Mouse (Mus musculus): ENCODE measurements around the gene Fstl4. TPM values are rescaled to one million over a fixed set of nuclear protein-coding genes. Genes with fewer than 3 reads are reported as not detected.

The Fstl4 gene
- total RNA-seq, 1 experiment = 0.09 TPM

DNA sequence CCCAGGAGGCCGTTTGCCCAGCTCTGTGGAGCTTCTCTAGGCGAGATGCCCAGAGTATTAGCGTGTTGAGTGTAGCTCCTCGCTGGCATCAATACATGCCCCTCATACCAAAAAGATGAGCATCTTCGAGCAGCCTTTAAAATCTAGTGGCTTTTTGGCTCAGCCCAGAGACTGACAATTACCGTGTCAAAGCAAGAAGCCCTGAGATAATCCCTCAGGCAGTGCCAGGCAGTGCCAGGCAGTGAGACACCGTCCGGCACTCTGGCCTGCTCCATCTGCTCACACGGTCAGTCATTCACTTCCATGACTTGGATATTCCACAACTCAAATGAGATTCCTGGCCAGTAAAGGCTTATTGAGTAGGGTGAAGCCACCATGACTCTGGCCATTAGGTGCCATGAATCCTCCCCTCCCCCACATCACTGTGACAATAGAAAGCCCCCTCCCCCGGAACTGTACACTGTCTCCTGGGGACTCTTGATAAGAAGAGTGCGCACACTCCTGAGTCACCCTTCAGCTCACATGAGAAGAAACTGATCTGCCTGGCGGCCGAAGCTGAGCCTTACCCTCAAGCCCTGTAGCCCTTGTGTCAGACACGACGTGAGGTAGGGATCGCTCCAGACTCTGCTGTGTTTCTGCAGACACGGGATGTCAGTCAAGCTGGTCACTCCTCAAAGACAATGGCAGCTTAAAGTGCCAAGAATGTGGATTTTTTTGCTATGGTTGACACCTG lies 293.6 kb downstream of the Fstl4 start:
- no peaks in the 10 kb centered on the region for H3K4me1 ChIP-seq (ENCODE audit: control insufficient read depth in 2 of 2, insufficient read depth in 2 of 2, low read length in 2 of 2, poor library complexity in 1 of 2)
- TF ChIP-seq ZNF384 (IDR thresholded peaks at IDR 0.05; ENCODE audit: low read depth, low read length) (no peak), HCFC1 (IDR thresholded peaks at IDR 0.05; ENCODE audit: borderline replicate concordance, insufficient read depth, low read length) (no peak), MAFK (IDR thresholded peaks at IDR 0.05; ENCODE audit: insufficient read depth, low read depth, low read length) (no peak), ZC3H11A (IDR thresholded peaks at IDR 0.05; ENCODE audit: borderline replicate concordance, low read depth, low read length) (no peak), CHD2 (IDR thresholded peaks at IDR 0.05; ENCODE audit: low read depth, low read length) (no peak)
- no peak overlapping the region for H3K27ac ChIP-seq (ENCODE audit: insufficient read depth, low read depth, low read length, poor library complexity, severe bottlenecking)
- no peaks in the 10 kb centered on the region for H3K36me3 ChIP-seq (ENCODE audit: control insufficient read depth, insufficient read depth, low read length, poor library complexity, severe bottlenecking)
- no peak for DNase-seq (ENCODE audit: low read depth, low spot score)
- H3K4me3 ChIP-seq (ENCODE audit: insufficient read depth in 1 of 2, low read depth in 1 of 2, low read length in 2 of 2, poor library complexity in 1 of 2, severe bottlenecking in 1 of 2) = no peak overlapping the region
- H3K9ac ChIP-seq (ENCODE audit: insufficient read depth, low read depth, low read length, poor library complexity, severe bottlenecking) = no peak overlapping the region
- in situ Hi-C loops (cut with MboI; ENCODE audit: low sequenced_read_pairs in 2 of 2, unreplicated experiment in 2 of 2) = no loop called here
- no peaks in the 10 kb centered on the region for H3K9me3 ChIP-seq (ENCODE audit: control insufficient read depth, insufficient read depth, low read depth, low read length)

DNA sequence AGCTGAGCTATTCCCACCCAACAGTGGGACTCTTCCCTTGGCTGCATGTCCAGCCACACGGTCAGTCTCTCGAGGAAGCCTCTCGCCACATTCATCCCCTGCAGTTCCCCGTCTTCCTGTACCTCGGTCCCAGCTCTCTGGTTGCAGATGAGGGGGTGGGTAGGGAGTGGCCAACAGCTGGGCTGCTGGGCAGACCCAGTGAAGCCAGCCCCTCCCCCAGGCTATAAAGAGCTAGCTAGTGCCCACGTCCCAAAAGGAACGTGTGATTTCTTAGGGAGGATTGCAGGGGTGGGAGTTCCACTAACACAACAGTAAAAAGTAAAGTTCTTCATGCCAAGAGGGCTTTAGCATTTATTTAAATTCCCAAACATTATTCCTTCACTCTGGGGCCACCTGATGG lies 294.1 kb downstream of the Fstl4 start:
- TF ChIP-seq HCFC1 (IDR thresholded peaks at IDR 0.05; ENCODE audit: borderline replicate concordance, insufficient read depth, low read length) (no peak), ZC3H11A (IDR thresholded peaks at IDR 0.05; ENCODE audit: borderline replicate concordance, low read depth, low read length) (no peak), CHD2 (IDR thresholded peaks at IDR 0.05; ENCODE audit: low read depth, low read length) (no peak), ZNF384 (IDR thresholded peaks at IDR 0.05; ENCODE audit: low read depth, low read length) (no peak), MAFK (IDR thresholded peaks at IDR 0.05; ENCODE audit: insufficient read depth, low read depth, low read length) (no peak)
- Histone ChIP-seq H3K9ac (ENCODE audit: insufficient read depth, low read depth, low read length, poor library complexity, severe bottlenecking) (no peak overlapping the region), H3K36me3 (ENCODE audit: control insufficient read depth, insufficient read depth, low read length, poor library complexity, severe bottlenecking) (no peaks in the 10 kb centered on the region), H3K9me3 (ENCODE audit: control insufficient read depth, insufficient read depth, low read depth, low read length) (no peaks in the 10 kb centered on the region), H3K4me1 (ENCODE audit: control insufficient read depth in 2 of 2, insufficient read depth in 2 of 2, low read length in 2 of 2, poor library complexity in 1 of 2) (no peaks in the 10 kb centered on the region), H3K27ac (ENCODE audit: insufficient read depth, low read depth, low read length, poor library complexity, severe bottlenecking) (no peak overlapping the region), H3K4me3 (ENCODE audit: insufficient read depth in 1 of 2, low read depth in 1 of 2, low read length in 2 of 2, poor library complexity in 1 of 2, severe bottlenecking in 1 of 2) (no peak overlapping the region)
- no peak for DNase-seq (ENCODE audit: low read depth, low spot score)
- in situ Hi-C loops (cut with MboI; ENCODE audit: low sequenced_read_pairs in 2 of 2, unreplicated experiment in 2 of 2) = no loop called here

DNA sequence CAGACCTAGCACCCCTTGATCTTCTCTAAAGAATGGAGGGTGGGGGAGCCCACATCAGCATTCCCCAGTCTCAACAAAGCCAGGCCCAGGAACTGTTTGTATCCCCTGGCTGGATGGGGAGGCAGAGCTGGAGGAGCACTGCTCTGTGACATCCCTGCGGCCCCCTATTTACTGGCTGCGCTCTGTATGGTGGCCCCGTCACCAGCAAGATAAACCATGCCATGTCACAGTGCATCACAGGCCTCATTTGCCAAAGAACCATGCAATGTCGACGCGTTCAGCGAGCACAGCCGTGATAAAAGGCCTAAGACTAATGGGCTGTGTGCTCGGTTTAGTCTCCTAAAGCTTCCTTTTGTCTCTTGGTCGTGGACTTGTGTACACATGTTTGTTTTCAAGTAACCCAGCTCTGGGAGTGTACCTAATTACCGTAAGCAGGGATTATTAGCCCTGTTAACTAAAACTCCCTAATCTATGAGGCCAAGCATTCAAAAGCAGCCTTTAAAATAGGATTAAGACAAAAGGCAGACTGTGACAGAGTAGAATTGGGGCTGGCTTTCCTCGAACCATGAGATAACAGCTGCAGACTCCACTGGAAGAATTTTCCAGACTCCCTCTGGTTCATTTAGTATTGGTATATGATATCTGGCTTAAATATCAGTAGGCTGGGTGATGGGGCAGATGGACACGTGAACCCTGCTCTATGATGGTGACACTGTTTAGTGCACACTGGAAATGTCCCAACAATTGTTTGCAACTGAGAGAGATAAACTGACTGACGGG lies 303.5 kb downstream of the Fstl4 start:
- in situ Hi-C loops (cut with MboI; ENCODE audit: low sequenced_read_pairs in 2 of 2, unreplicated experiment in 2 of 2) = no loop called here
- no peak overlapping the region for H3K9ac ChIP-seq (ENCODE audit: insufficient read depth, low read depth, low read length, poor library complexity, severe bottlenecking)
- no peaks in the 10 kb centered on the region for H3K4me1 ChIP-seq (ENCODE audit: control insufficient read depth in 2 of 2, insufficient read depth in 2 of 2, low read length in 2 of 2, poor library complexity in 1 of 2)
- H3K4me3 ChIP-seq (ENCODE audit: insufficient read depth in 1 of 2, low read depth in 1 of 2, low read length in 2 of 2, poor library complexity in 1 of 2, severe bottlenecking in 1 of 2) = no peak overlapping the region
- H3K27ac ChIP-seq (ENCODE audit: insufficient read depth, low read depth, low read length, poor library complexity, severe bottlenecking) = no peak overlapping the region
- TF ChIP-seq CHD2 (IDR thresholded peaks at IDR 0.05; ENCODE audit: low read depth, low read length) (no peak), ZC3H11A (IDR thresholded peaks at IDR 0.05; ENCODE audit: borderline replicate concordance, low read depth, low read length) (no peak), MAFK (IDR thresholded peaks at IDR 0.05; ENCODE audit: insufficient read depth, low read depth, low read length) (no peak), HCFC1 (IDR thresholded peaks at IDR 0.05; ENCODE audit: borderline replicate concordance, insufficient read depth, low read length) (no peak), ZNF384 (IDR thresholded peaks at IDR 0.05; ENCODE audit: low read depth, low read length) (no peak)
- no peaks in the 10 kb centered on the region for H3K9me3 ChIP-seq (ENCODE audit: control insufficient read depth, insufficient read depth, low read depth, low read length)
- no peak for DNase-seq (ENCODE audit: low read depth, low spot score)
- H3K36me3 ChIP-seq (ENCODE audit: control insufficient read depth, insufficient read depth, low read length, poor library complexity, severe bottlenecking) = no peaks in the 10 kb centered on the region

DNA sequence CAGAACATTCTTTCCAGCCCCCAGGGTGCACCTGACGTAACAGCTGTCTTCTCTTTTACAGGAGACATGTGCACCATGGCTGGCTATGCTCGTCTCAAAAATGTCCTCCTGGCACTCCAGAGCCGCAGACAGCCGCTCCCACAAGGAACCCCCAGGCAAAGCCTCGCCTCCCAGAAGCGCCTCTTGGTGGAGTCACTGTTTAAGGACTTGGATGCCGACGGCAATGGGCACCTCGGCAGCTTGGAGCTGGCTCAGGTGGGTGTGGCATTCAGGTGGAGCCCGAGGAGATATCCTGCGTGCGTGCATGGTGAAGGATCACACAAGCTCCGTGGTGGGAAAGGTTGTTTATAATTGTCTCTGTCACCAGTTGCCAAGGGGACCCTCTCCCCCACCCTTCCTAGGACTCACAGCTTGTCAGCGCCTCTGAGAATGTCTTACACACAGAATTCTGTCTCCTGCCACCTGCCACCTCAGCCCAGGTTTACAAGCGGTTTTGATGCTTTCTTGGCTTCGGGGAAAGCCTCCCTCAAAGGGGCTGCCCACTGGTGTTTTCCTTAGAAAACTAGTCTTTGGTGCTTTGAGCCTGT lies 304.1 kb downstream of the Fstl4 start:
- no peak overlapping the region for H3K9ac ChIP-seq (ENCODE audit: insufficient read depth, low read depth, low read length, poor library complexity, severe bottlenecking)
- H3K4me3 ChIP-seq (ENCODE audit: insufficient read depth in 1 of 2, low read depth in 1 of 2, low read length in 2 of 2, poor library complexity in 1 of 2, severe bottlenecking in 1 of 2) = no peak overlapping the region
- no peaks in the 10 kb centered on the region for H3K9me3 ChIP-seq (ENCODE audit: control insufficient read depth, insufficient read depth, low read depth, low read length)
- in situ Hi-C loops (cut with MboI; ENCODE audit: low sequenced_read_pairs in 2 of 2, unreplicated experiment in 2 of 2) = no loop called here
- no peak for DNase-seq (ENCODE audit: low read depth, low spot score)
- no peak for TF ChIP-seq ZC3H11A (IDR thresholded peaks at IDR 0.05; ENCODE audit: borderline replicate concordance, low read depth, low read length)
- no peak for TF ChIP-seq CHD2 (IDR thresholded peaks at IDR 0.05; ENCODE audit: low read depth, low read length)
- no peak for TF ChIP-seq MAFK (IDR thresholded peaks at IDR 0.05; ENCODE audit: insufficient read depth, low read depth, low read length)
- TF ChIP-seq HCFC1 (IDR thresholded peaks at IDR 0.05; ENCODE audit: borderline replicate concordance, insufficient read depth, low read length) = no peak
- TF ChIP-seq ZNF384 (IDR thresholded peaks at IDR 0.05; ENCODE audit: low read depth, low read length) = no peak
- no peak overlapping the region for H3K27ac ChIP-seq (ENCODE audit: insufficient read depth, low read depth, low read length, poor library complexity, severe bottlenecking)
- no peaks in the 10 kb centered on the region for H3K4me1 ChIP-seq (ENCODE audit: control insufficient read depth in 2 of 2, insufficient read depth in 2 of 2, low read length in 2 of 2, poor library complexity in 1 of 2)
- H3K36me3 ChIP-seq (ENCODE audit: control insufficient read depth, insufficient read depth, low read length, poor library complexity, severe bottlenecking) = no peaks in the 10 kb centered on the region

Data from ES-E14 (cell line).